Mouse (Mus musculus) liver, embryonic 14.5 days (tissue): Measurements from ENCODE around the gene Kmo. TPM values are rescaled to one million over a fixed set of nuclear protein-coding genes. Genes with fewer than 3 reads are reported as not detected.
A peak's percentile ranks its signal among the peaks of the same experiment; 100 is the strongest.

Experiments
- ATAC-seq: fragments of 200-750 bp; cut with Nextera tagmentation; 2 replicates; pipeline ENCODE4 v1.8.0; 2017; ENCODE audit warnings: moderate number of reproducible peaks, mild to moderate bottlenecking, moderate library complexity; ENCODE audit not compliant: insufficient read depth
- DNase-seq, 3 experiments: peaks; one replicate each; pipeline ENCODE4 v3.0.0-alpha.2; 2012 to 2013; ENCODE audit warnings: low read depth in 3 of 3, low spot score in 3 of 3
- H3K27ac ChIP-seq: fragments of 300-500 bp; sonication (generic); 2 replicates; pipeline ENCODE4 v1.5.1; 2014; ENCODE audit warnings: moderate library complexity, mild to moderate bottlenecking, control low read depth, inconsistent platforms
- H3K27me3 ChIP-seq: fragments of 300-500 bp; sonication (generic); 2 replicates; pipeline ENCODE4 v1.6.1; 2014; ENCODE audit warnings: mild to moderate bottlenecking, low read length, moderate library complexity; ENCODE audit not compliant: control insufficient read depth, insufficient read depth
- H3K36me3 ChIP-seq: fragments of 300-500 bp; sonication (generic); replicated peaks from 2 replicates; pipeline ENCODE4 v1.6.1; 2014; ENCODE audit warnings: low read depth; ENCODE audit not compliant: control insufficient read depth, insufficient read depth
- H3K4me1 ChIP-seq, 2 experiments: fragments of 200-500 bp in 1 of 2; fragments of 300-500 bp in 1 of 2; sonication (generic) in 1 of 2; replicated peaks; 2 replicates each; pipeline ENCODE4 v1.6.1; 2012 to 2014; ENCODE audit warnings: antibody characterized with exemption in 1 of 2, inconsistent platforms in 1 of 2, low read length in 1 of 2; ENCODE audit not compliant: control insufficient read depth in 2 of 2, insufficient read depth in 2 of 2
- H3K4me2 ChIP-seq: fragments of 300-500 bp; sonication (generic); 2 replicates; pipeline ENCODE4 v1.6.1; 2014; ENCODE audit warnings: low read depth, mild to moderate bottlenecking, control low read depth, moderate library complexity
- H3K4me3 ChIP-seq, 2 experiments: fragments of 200-500 bp in 1 of 2; fragments of 300-500 bp in 1 of 2; sonication (generic) in 1 of 2; 2 replicates each; pipeline ENCODE4 v1.5.1; 2012 to 2014; ENCODE audit warnings: low read depth in 2 of 2, low read length in 2 of 2, mild to moderate bottlenecking in 2 of 2, control low read depth in 1 of 2, inconsistent platforms in 1 of 2, moderate library complexity in 1 of 2; ENCODE audit not compliant: insufficient read depth in 1 of 2
- H3K9ac ChIP-seq: fragments of 300-500 bp; sonication (generic); replicated peaks from 2 replicates; pipeline ENCODE4 v1.6.1; 2014; ENCODE audit warnings: mild to moderate bottlenecking, control low read depth, moderate library complexity
- H3K9me3 ChIP-seq: fragments of 300-500 bp; sonication (generic); 2 replicates; pipeline ENCODE4 v1.6.1; 2016; ENCODE audit warnings: low read length, mixed read lengths; ENCODE audit not compliant: control insufficient read depth
- CTCF ChIP-seq: IDR thresholded peaks from 2 replicates; pipeline ENCODE4 v1.5.1; 2016; ENCODE audit warnings: antibody characterized with exemption, low read depth, control low read depth
- EP300 ChIP-seq: IDR thresholded peaks from 2 replicates; pipeline ENCODE4 v1.6.1; 2016; ENCODE audit warnings: antibody characterized with exemption, low read depth
- WGBS: fragments of 180-500 bp; shearing (Covaris S2); extraction: QIAGEN DNeasy Blood & Tissue Kit; methylation state at CpG from one replicate; pipeline ENCODE4 v1.1.7; 2014; ENCODE audit not compliant: insufficient replicate concordance; 5-methylcytosine and 5-hydroxymethylcytosine counted together
- polyA plus RNA-seq, 2 experiments: library from polyadenylated mRNA; depleted of rRNA in 1 of 2; stranded (reverse) in 1 of 2; unstranded in 1 of 2; fragments of >200 nt; fragmentation: Nextera tagmentation in 1 of 2; extraction: Ambion mirVana in 1 of 2; gene quantifications; 2 replicates each; pipeline versions ENCODE4 v1.2.1 to v1.2.3; 2012 to 2014

Kmo gene
- polyA plus RNA-seq, 2 experiments: 5.8 to 9.4 TPM

DNA sequence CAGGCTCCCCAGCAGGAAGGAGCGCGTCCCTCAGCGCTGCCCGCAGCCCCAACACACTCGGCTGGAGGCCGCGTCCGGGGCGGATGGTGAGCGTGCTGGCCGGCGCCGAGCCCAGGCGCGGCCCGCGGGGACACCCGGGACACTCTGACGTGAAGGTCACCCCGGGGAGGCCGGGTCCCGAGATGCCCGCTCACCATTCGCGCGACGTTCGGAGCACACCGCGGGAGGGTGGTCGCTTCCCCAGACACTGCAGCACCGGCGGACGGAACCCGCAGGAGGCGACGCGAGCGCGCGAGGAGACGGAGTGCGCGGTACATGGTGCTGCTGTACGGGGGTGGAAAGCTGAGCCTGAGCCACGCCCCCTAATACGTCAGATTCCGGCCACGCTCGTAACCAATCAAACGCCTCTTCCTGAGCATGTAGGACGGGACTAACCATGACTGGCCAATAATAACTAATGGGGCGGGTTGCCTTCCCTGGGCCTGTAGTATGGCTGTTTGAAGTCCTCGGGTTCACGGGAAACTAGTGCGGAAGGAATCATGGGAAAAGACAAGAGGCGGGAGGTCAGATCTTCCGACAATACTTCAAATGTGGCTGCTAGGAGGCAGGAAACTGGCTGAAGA lies 5.2 kb downstream of the Kmo start, which contains the start of gene Fh1:
Fh1 (minus strand) TSS at position 379 of the 623 bp plus-strand sequence.
- Histone ChIP-seq H3K36me3 (no peaks in the 10 kb centered on the region), H3K4me3 (peak within 1 kb of the TSS; percentile 73 to 80), H3K4me2 (peak within 1 kb of the TSS; percentile 95), H3K27ac (peak within 1 kb of the TSS; percentile 52), H3K27me3 (no peaks in the 10 kb centered on the region), H3K9ac (peak within 1 kb of the TSS; percentile 85), H3K9me3 (no peaks in the 10 kb centered on the region), H3K4me1 (peaks cover 0 to 8% of the 10 kb centered on the region in 2 experiments; a peak in 2 of 4 replicates)
- WGBS: under 1% methylated on average over 58 of the region's 58 CpGs
- DNase-seq: peak; percentile 93 to 96 (median 95)
- peak; percentile 98 for ATAC-seq
- TF ChIP-seq CTCF: no peak; the same call in 1 of the 2 replicates
- TF ChIP-seq EP300: no peak

DNA sequence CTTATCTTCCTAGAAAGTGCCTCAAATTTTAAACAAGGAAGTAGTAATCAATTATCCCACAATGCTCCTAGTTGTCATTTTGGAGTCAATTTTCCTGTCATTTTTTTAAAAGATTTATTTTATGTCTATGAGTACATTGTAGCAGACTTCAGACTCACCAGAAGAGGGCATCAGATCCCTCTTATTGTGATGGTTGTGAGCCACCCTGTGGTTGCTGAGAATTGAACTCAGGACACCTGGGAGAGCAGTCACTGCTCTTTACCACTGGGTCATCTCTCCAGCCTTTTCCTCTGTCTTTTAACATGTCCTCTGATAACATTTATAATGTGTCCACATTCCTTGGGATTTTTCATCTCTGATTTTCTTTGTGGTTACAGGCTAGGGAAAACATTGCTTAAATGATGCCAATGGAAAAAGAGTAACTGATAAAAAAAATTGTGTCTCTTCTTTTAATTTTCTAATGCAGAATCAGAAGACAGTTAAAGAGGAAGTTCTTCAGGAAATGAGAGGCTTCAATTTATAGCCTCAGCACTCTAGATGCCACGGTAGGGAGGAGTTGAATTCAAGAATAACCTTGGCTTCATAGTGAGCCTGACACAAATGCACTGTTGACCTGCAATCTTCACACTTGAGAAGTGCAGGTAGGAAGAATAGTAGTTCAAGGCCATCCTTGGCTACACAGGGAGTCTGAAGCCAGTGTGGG lies 6.0 kb downstream of the Kmo start:
- no peaks in the 10 kb centered on the region for H3K9me3 ChIP-seq
- TF ChIP-seq CTCF (peak; percentile 70), EP300 (no peak)
- no peaks in the 10 kb centered on the region for H3K36me3 ChIP-seq
- ATAC-seq: peak; percentile 61
- peak overlapping the region; percentile 95 for H3K4me2 ChIP-seq
- WGBS: 36% methylated on average over 1 of the region's 1 CpGs
- peak overlapping the region; percentile 52 for H3K27ac ChIP-seq
- H3K4me1 ChIP-seq: peaks cover 0 to 8% of the 10 kb centered on the region in 2 experiments; a peak in 2 of 4 replicates
- no peaks in the 10 kb centered on the region for H3K27me3 ChIP-seq
- peak overlapping the region; percentile 68 to 80 for H3K4me3 ChIP-seq
- peak in 1 of 3 experiments; percentile 42 for DNase-seq
- H3K9ac ChIP-seq: peak overlapping the region; percentile 47

DNA sequence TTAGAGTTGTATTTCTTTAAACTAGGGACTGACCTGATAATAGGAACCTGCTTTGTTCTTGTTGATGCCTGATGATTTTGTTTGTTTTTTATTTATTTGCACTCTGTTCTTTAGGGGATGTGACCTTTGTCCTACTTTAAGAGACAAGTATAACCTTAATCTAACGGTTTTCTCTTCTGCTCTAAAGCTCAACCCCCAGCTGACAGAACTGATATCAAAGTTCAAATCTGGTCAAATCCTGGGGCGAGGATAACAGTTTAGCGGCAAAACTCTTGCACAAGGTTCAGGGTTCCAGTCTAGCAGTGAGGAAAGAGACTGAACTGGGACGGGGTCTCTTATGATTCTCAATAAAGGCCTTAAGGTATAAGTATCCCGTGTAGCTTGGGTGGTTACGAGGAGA lies 9.1 kb downstream of the Kmo start:
- TF ChIP-seq CTCF (no peak), EP300 (no peak)
- Histone ChIP-seq H3K4me3 (no peak overlapping the region), H3K4me2 (no peak overlapping the region), H3K27ac (no peak overlapping the region), H3K4me1 (peaks cover 0 to 9% of the 10 kb centered on the region in 2 experiments; a peak in 2 of 4 replicates), H3K9ac (no peak overlapping the region), H3K9me3 (no peaks in the 10 kb centered on the region), H3K27me3 (no peaks in the 10 kb centered on the region), H3K36me3 (no peaks in the 10 kb centered on the region)
- DNase-seq: no peak
- ATAC-seq: no peak
- WGBS: 61% methylated on average over 6 of the region's 6 CpGs

DNA sequence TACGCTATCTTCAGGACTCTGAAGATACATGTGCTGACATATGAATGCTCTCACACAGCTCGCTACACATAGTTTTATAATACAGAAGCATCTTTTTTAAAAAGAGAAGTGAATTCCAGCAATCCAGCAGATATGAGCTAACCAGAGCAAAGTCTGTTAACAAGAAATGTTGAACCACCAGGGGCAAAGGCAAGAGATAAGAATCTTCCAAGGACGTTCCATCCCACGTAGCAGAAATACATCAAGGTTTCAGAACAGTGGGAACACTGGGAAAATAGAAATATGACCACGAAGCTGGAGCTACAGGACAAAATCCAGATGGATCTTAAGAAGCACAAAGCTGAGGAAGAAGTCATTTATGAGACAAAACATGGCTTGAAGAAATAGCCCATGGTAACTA lies 10.2 kb downstream of the Kmo start:
- H3K4me1 ChIP-seq: peaks cover 0 to 4% of the 10 kb centered on the region in 2 experiments; a peak in 2 of 4 replicates
- WGBS: 55% methylated on average over 5 of the region's 5 CpGs
- no peaks in the 10 kb centered on the region for H3K36me3 ChIP-seq
- TF ChIP-seq EP300 (no peak), CTCF (no peak)
- no peak overlapping the region for H3K4me2 ChIP-seq
- ATAC-seq: no peak
- H3K4me3 ChIP-seq: no peak overlapping the region
- no peaks in the 10 kb centered on the region for H3K9me3 ChIP-seq
- H3K27ac ChIP-seq: no peak overlapping the region
- H3K27me3 ChIP-seq: no peaks in the 10 kb centered on the region
- DNase-seq: no peak
- no peak overlapping the region for H3K9ac ChIP-seq

DNA sequence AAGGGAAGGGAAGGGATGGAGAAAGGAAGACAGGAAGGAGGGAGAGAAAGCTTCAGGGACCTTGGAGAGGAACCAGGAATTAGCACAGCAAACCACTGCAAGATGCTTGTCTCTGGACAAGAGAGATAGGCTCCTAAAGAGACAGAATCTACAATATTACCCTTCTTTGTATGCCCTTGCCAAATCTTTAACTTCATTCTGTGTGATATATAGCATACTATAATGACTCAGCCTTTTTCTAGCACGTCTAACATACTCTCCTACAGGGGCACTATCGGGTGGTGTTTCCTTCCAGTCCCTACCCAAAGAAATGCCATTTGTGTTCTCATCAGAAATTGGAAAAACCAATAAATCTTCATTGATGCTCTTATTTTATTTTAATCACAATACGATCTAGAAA lies 10.9 kb downstream of the Kmo start:
- no peak for TF ChIP-seq EP300
- no peak for TF ChIP-seq CTCF
- Histone ChIP-seq H3K9ac (no peak overlapping the region), H3K4me2 (no peak overlapping the region), H3K27me3 (no peaks in the 10 kb centered on the region), H3K27ac (no peak overlapping the region), H3K4me3 (no peak overlapping the region), H3K9me3 (no peaks in the 10 kb centered on the region), H3K36me3 (no peaks in the 10 kb centered on the region), H3K4me1 (peaks cover 0 to 4% of the 10 kb centered on the region in 2 experiments; a peak in 2 of 4 replicates)
- DNase-seq: no peak
- 42% methylated on average over 3 of the region's 3 CpGs for WGBS
- no peak for ATAC-seq
